Mouse (Mus musculus) erythroid progenitor cell, adult 5-6 weeks (primary cell): ENCODE data around the gene Pde4d. TPM values are rescaled to one million over a fixed set of nuclear protein-coding genes. Genes with fewer than 3 reads are reported as not detected.

Source experiments
- ATAC-seq: replicated peaks from 2 replicates; pipeline ENCODE4 v1.8.0; 2016; ENCODE audit warnings: moderate number of reproducible peaks, mild to moderate bottlenecking, moderate TSS enrichment, inconsistent platforms; ENCODE audit not compliant: poor library complexity, low FRiP score, severe bottlenecking
- total RNA-seq, 2 experiments: library from RNA; stranded (forward) in 1 of 2; stranded (reverse) in 1 of 2; fragments of 150-400 nt in 1 of 2; fragments of 186-747, 209-891 nt in 1 of 2; gene quantifications; 2 replicates each; pipeline versions ENCODE4 v1.2.3 to v1.2.4; 2015 to 2017; ENCODE audit warnings: low replicate concordance in 2 of 2

Gene Pde4d
- total RNA-seq, 2 experiments from 2014 or later = 61.3 to 82.2 TPM

GRCm38 (mm10) chr13:109318434-109318998 is 868.8 kb downstream of the Pde4d start:
- ATAC-seq = no peak

DNA sequence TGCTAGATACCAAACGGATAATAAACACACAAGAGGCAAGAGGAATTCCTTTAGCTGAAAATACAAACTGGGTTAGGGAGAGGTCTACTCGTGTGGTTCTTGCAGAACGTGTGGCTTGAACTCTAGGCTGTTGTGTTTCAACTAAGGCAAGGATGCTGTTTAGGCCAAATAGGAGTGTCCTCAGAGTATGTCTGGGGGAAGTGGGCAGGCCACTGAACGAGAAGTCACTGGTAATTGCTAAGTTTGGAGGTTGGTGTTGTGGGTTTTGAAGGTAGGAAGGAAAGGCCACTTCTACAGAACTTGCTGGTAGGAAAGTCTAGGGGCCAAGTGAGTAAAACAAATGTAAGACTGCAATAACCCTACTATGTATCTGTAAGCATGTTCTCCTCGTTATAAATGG is 876.3 kb downstream of the Pde4d start:
- ATAC-seq = no peak

- no peak for ATAC-seq
These were observed 881.8 kb downstream of the Pde4d start for GRCm38 (mm10) chr13:109331563-109331962.

DNA sequence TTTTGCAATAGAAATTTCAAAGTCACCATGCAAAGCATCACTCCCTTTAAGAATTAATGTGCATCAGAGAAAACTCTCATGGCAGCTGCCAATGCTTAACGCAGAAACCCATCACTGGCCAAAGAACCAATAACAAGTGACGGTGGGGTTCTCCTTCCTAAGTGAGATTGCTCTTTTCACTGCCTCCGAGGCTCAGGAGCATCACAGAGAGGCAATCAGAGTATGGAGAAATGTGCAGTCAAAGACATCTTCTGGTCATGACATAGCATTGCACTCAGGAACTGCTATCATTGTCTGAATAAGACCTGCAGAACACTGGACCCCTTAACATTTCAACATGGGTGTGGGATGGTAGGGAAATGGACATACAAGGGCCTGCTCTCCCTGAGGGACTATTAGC is 892.2 kb downstream of the Pde4d start:
- no peak for ATAC-seq

DNA sequence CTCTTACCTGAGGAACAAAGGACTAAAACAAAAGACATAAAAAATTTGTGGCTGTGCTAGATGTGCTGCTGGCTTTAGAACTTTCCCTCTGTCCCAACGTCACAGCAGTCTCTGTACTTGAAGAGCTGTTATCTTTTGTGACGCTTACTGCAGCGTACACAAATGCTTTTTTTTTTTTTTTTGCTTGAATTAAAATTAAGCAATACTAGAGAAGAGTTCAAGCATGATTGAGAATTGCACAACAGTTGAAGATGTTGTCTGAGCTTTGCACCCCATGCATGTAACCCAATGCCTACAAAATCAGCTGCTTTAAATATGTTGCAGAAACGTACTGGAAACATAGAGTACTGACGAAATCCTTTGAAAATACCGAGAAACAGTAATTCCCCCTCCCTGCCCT is 892.7 kb downstream of the Pde4d start:
- ATAC-seq = no peak

DNA sequence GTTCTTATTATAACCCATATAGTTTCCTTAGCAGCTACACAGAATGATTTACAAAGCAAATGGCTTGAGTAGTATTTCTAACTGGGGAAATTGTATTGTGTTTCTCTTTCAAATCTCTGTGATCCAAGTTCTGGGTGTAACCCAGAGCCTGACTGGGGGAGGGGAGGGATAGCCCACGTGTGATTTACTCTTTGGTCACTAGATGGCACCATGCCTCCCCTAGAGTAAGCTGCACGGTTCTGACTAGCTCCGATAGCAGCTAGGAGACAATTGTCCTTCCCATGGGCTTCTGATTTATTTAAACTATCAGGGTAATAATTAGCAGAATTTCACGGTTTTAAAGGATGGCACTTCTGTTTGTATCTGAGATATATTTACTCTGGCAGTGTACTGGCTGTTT is 893.8 kb downstream of the Pde4d start:
- ATAC-seq = no peak

- no peak for ATAC-seq
These were observed 898.0 kb downstream of the Pde4d start for GRCm38 (mm10) chr13:109347770-109348169.

DNA sequence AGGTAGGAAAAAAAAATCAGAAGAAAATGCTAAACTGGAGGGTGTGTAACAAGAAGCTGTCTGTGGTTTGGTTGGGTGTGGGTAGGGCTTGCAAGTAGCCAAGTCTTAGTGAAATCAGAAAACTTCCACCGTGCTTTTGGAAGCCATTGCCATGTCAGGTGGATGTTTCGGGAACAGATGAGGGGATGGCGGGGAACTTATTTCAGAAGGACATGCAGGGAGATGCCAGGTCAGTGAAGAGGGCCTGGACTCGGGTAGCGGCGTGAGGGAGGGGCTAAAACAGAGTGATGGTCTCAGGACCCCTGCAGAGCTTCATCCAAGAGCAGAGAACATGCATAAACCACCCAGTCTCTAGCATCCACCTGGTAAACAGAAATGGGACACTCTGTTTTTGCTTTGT is 898.6 kb downstream of the Pde4d start:
- ATAC-seq = no peak

DNA sequence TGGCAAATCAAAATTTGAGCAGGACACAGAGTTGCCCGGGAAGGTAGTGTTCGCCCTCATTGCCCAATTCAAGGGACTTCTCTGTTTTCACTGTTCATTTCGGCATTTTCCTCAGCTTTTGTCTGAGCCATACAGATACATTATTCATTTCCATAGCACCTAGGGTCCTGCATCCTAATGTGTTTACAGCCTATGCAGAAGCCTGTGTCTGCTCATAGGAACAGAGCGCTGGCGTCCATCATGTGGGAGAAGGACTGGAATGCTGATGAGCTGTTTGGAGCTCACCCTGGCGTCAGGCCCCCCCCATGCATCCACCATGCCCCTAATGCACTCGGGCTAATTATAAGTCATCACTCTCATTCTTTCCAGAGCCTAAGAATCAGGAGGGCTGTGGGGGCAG is 900.4 kb downstream of the Pde4d start:
- ATAC-seq = no peak

GRCm38 (mm10) chr13:109354017-109354416 is 904.3 kb downstream of the Pde4d start:
- no peak for ATAC-seq

DNA sequence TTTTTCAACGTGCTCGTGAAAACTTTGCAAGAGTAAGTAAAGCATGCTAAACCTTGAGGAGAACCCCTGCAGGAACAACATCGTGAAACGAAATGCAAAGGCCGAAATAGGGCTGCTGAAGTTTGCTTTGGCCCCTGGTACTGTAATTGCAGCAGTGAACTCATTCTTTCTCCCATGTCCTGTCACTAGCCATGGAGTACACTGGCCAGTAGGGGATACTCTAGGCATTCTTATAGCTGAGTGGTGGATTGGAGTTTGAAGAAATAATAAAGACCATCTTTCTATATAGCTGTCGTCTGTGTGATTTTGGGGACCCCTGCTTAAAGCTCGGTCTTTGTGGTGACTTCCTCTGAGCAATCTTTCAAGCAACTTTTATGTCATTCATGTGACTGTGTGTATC is 906.5 kb downstream of the Pde4d start:
- no peak for ATAC-seq

GRCm38 (mm10) chr13:109359994-109360393 is 910.2 kb downstream of the Pde4d start:
- ATAC-seq = no peak

GRCm38 (mm10) chr13:109362340-109362739 is 912.6 kb downstream of the Pde4d start:
- ATAC-seq = no peak

DNA sequence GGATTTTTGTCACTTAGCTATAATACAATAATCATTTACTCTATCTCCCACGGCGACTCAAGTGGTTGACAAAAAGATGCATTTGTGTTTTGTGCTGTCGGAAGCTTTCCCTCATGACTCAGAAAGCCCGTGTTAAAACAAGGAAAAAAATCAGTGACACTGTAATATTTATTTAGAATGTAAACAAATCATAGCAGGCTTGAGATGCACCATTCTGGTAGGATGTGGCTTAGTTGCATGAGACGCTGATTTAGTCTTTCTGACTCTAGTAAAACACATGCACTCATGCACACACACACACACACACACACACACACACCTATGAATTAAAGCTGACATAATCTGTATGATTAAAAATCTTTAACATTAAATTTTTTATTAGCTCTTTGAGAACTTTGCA is 924.7 kb downstream of the Pde4d start:
- no peak for ATAC-seq

DNA sequence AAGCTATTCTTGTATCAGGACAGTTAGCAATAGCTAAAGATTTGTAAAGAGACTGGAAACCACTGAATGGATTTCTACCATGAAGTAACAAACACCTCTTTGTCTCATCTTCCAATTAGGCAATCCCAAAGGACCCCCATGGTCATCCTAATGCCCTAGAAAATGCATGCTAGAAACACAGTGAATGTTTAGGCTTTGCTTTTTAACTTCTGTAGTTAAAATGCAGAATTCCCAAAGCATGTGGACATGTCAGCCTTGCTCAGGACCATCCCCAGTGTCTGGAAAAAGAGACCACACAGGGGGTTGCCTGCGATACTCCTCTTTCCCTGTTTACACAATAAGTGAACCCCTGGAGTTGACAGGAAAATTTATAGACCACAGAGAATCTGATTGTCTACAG is 926.9 kb downstream of the Pde4d start:
- no peak for ATAC-seq

- no peak for ATAC-seq
These were observed 930.4 kb downstream of the Pde4d start for GRCm38 (mm10) chr13:109380149-109380548.

GRCm38 (mm10) chr13:109388626-109389220 is 939.0 kb downstream of the Pde4d start:
- no peak for ATAC-seq

GRCm38 (mm10) chr13:109402396-109402795 is 952.6 kb downstream of the Pde4d start:
- ATAC-seq = no peak

- ATAC-seq = no peak
These were observed 953.2 kb downstream of the Pde4d start for GRCm38 (mm10) chr13:109402936-109403335.

- ATAC-seq = no peak
These were observed 956.6 kb downstream of the Pde4d start for GRCm38 (mm10) chr13:109406341-109406740.

DNA sequence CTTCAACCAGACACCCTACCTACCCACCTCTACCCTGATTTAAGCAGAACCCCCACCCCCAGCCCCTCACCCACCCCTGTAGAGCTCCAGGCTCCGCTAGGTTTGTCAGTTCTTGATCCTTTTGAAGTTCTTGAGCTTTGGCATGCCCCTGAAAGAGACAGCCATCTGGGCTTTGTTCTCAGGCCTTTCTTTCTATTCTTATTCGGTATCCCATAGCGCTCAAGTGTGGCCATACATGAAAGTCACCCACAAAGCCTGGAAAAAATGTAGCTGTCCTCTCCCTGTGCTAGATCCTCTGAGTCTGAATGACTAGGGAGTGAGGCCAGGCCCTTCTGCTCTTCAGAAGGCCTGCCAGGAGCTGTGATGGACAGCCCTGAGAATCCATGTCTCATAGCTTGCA is 957.6 kb downstream of the Pde4d start:
- ATAC-seq = no peak

- ATAC-seq = no peak
These were observed 970.7 kb downstream of the Pde4d start for GRCm38 (mm10) chr13:109420426-109420825.
